Mouse (Mus musculus): ENCODE data around the gene Cytip.

The Cytip gene

GRCm38 (mm10) chr2:58086420-58086819, 108.9 kb downstream of the Cytip start:
- DNase-seq: no peak

- DNase-seq: no peak
These were observed 115.5 kb downstream of the Cytip start for GRCm38 (mm10) chr2:58079849-58080248.
